Mouse (Mus musculus): Measurements from ENCODE around the gene Pikfyve.
"Not testable (repeated sequence)": the region's sequence is repeated elsewhere in the genome, so short reads cannot be mapped to it uniquely, and the experiment has no call there.

The Pikfyve gene

DNA sequence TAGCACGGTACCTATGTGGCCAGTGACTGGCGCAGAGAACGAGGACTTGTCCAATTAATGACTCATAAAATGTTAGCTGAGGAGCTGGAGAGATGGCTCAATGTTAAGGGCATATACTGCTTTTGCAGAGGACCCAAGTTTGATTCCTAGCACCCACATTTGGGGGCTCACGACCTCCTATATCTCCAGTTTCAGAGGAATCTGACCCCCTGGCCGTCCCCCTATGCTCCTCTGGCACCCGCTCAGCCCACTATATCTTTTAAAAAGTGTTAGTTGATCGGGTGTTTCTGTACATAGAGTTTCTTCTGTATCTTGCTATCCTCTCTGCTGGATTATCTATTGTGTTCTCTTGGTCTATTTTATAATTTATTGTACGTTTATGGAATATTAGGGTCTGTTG lies 1.5 kb upstream of the Pikfyve start:
- DNase-seq (ENCODE audit: low read depth, low spot score) = no peak

DNA sequence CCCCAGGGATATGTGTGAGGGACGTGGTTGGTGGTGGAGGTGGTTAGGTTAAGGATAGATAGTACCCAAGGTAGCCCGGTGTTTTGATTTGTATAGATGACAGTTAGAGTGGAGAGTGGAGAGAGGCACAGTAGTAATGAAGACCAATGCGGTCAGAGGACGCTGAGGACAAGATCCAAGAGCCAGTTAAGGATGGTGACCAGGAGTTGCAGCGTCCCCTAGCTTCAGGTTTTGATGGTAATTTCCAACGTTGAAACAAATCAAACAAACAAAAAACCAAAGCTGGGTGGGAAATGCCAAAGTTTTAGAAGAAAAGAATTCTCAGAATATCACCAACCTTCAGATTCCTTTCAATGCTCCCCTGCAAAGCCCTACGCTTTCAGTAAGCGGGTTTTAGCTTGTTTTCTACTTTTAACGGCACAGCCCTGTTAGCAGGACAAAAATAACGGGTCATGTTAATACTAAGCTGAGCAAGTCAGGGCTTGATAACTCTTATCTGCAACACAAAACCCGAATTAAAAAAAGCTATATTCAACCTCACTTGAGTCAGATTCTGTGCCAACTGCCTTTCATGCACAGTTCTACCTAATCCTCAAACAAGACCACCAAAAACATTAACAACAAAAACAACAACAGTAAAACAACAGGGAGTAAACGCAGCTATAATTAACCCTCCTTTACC lies 818 bp upstream of the Pikfyve start:
- no peak for DNase-seq (ENCODE audit: low read depth, low spot score)

DNA sequence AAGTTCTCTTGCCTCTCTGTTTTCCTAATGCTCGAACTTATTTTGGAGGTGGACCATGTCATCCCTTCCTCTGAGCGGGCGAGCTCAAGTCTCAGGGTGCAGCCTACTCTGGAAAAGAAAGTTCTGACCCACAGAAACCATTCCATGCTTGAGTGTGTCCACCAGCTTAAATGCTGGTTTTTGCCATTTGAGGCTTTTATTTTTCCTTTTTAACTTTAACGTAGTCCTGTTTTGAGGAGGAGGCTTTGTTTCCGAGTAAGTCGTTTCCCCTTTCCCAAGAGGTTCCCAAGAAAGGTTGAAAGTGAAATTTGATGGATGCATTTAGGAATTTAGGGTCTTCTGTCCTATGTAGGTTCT lies 569 bp downstream of the Pikfyve start:
- peak; percentile 16 for DNase-seq (ENCODE audit: low read depth, low spot score)

DNA sequence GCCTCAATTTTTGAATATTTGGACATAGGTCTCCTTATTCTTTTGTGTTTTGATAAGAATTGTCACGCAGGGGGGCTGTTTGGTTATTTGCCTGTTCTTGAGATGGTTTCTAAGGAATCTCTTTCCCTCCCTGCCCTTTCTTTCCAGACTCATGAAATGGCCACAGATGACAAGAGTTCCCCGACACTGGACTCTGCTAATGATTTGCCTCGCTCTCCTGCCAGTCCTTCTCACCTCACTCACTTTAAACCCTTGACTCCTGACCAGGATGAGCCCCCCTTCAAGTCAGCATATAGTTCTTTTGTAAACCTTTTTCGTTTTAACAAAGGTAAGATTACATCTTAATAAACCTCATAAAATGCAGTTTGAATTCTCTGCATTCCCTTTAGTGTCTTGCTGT lies 3.7 kb downstream of the Pikfyve start:
- DNase-seq (ENCODE audit: low read depth, low spot score) = no peak

DNA sequence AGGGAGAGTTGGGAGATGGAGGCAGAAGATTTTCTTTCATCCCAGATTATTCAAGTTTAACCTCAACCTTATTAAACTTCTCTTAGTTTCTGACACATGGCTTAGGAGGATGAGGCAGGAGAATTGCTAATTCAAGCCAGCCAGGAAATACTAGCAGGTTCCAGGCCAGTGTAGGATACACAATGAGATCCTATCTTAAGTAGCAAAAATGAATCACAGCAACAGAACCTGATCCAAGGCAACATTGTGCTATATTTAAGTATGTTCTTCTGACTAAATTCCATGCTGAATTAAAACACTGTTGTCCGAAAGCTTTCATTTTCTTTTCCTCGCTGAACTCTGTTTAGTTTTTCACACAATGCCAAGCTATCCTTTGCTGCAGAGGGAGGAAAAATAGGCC lies 6.7 kb downstream of the Pikfyve start:
- no peak for DNase-seq (ENCODE audit: low read depth, low spot score)

DNA sequence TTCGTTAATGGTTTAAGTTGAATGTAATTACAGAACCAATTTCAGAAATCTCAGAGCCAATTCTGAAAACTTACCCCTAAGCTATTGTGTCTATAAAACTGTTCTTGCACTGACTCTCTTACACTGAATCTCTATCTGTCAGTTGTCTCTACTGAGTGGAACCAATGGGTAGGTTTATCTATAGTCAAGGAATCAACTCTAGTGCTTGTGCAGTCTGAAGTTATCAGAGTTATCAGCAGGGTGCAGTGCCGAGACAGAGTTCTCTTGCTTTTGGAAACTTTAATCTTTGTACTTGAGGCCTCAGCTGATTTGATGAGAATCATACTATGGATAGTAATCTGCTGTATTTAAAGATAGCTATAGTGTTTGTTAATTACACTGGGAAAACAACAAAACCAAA lies 11.9 kb downstream of the Pikfyve start:
- DNase-seq (ENCODE audit: low read depth, low spot score) = no peak

DNA sequence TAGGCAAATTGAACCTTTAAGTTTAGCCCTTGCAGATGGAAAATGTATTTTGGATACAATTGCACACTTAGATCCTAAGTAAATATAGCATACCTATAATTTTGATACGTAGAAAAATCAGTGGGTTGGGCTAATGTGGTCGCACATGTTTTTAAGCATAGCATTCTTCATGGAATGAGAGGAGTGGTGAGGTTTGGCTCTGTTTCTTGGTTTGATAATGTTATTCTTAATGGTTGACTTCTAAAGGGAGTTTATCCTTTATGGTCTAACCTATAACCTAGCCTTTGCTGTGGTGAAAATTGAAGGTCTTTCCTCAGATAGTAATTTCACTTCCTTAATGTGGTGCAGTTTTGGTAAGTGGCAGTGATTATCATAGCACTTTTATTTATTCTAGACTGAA lies 12.4 kb downstream of the Pikfyve start:
- DNase-seq (ENCODE audit: low read depth, low spot score) = no peak

DNA sequence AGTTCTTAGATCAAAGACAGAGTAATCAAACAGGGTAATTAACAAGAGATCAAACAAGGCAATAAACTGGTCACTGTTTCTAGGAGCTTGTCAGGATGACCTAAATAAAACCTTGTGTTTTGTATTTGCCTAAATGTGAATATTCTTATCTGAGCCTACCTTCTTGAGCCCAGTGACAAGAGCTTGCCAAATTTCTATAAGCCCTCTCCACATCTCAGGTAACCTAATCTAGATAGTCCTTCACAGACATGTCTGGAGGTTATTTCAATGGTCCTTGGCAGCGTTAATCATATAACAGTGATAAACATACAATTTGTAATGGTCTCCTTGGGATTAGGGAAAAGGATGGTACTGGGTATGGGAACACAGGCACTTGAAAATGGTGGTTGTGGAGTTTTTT lies 17.8 kb downstream of the Pikfyve start:
- no peak for DNase-seq (ENCODE audit: low read depth, low spot score)

DNA sequence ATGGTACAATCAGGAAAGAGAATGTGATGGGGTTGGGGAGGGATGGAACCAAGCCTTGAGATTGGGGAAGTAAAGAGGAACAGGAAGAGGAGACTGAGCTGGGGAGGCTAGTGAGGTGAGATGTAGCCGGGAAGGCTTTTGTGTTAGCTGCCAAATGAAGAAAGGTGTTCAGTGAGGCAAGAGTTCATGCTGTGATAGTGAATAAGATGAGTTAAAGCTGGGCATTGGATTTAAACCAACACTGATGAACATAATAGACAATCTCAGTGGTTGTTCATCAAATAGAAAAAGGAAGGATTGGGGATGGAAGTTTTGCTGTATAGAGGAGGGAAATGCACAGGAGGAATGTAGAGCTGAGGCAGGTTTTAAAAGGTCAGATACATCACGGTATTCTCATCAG lies 26.7 kb downstream of the Pikfyve start:
- DNase-seq (ENCODE audit: low read depth, low spot score) = no peak

DNA sequence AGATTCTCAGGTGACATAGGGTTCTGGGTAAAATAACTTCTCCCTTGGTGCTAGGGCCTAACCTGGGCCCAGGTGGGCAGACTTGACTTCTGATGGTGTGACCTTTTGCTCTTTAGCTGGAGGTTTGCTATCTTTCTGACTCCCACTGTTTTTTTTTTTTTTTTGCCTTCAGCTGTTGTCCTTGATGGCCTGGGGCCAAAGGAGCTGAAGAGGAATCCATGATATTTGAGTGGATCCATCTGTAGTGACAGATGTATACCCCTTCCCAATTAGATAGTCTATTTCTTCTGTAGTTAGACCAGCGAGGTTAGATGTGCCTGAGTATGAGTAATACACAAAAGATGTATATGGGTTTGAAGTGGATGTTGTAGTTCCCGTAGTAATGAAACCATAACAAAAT lies 31.1 kb downstream of the Pikfyve start:
- no peak for DNase-seq (ENCODE audit: low read depth, low spot score)

DNA sequence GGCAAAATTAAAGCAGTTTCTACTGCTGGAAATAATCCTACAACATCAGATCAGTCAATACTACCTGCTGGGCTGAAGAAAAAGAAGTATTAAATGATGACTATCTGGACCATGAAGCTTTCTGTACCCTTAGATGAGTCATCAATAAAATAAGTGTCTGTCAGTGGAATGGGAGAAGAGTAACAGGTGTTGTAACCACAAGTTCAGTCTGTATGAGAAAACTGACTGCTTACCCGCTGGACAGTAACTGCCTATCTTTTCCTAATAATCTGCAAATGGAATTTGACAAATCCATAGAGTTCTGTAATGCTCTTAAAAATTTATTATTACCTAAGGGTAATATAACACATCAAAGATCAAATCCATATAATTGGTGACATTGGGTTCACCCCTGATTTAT lies 31.5 kb downstream of the Pikfyve start:
- no peak for DNase-seq (ENCODE audit: low read depth, low spot score)

DNA sequence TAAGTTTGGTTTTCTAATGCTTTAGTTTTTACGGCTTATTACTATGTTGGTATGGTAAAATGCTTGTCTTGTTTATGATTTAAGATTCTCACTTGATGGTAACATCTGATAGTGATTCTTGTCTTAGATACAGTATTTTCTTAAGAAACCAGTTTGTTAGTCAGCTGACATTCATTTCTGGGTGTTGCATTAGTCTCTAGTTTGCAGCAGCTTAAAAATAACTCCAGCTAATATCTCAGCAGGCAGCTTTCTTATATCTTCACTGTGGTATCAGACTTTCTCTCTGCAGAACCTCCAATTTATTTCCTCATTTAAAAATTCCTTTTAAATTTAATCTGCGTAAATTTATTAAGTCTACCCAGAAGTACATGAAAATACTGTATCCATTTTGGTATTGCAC lies 37.2 kb downstream of the Pikfyve start:
- no peak for DNase-seq (ENCODE audit: low read depth, low spot score)

DNA sequence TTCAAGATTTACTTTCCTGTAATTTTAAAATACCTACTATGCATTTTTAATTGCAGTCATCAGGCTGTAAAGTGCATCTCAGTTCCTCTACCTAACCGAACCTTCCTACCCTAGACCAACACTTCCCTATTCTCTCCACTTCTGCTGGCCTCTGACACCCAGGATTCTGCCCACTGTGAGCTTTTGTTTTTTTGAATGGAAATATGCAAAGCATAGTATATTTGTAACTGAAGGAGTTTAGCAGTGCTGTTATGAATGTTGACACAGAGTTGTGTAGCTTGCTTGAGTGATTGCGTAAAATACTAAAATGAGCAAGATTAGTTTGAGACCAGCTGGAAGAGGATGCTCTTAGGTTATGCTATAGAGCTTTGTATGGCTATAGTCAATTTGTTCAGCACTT lies 41.2 kb downstream of the Pikfyve start:
- DNase-seq (ENCODE audit: low read depth, low spot score) = no peak

DNA sequence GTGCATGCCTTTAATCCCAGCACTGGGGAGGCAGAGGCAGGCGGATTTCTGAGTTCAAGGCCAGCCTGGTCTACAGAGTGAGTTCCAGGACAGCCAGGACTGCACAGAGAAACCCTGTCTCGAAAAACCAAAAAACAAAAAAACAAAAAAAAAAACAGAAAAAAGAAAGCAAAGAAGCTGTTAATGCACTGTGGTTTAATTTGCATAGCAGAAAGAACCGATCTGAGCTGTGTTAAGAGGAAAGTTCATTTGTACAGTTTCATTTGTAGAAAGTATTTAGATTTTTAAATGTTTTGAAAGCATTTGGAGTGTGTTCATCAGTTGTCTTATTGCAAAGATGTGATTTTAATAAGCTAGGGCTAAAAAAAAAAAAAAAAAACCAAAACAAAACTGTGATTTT lies 43.3 kb downstream of the Pikfyve start:
- DNase-seq (ENCODE audit: low read depth, low spot score) = not testable (repeated sequence)

DNA sequence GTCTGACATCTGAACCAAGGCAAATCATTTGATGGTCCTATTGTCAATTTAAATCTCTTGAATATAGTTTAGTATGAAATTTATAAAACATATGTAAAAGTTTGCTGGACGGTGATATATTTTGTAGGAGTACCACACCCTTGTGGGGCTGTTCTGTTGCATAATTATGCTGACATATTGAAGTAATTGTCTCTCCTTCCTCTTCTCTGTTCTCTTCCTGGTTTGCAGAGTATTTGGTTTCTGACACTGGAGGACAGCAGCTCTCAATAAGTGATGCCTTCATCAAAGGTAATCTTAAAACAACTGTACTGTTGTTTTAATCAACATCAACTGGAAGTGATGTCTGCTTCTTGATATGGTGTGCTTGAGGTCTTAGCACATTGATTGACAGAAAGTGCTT lies 44.1 kb downstream of the Pikfyve start:
- DNase-seq (ENCODE audit: low read depth, low spot score) = no peak

DNA sequence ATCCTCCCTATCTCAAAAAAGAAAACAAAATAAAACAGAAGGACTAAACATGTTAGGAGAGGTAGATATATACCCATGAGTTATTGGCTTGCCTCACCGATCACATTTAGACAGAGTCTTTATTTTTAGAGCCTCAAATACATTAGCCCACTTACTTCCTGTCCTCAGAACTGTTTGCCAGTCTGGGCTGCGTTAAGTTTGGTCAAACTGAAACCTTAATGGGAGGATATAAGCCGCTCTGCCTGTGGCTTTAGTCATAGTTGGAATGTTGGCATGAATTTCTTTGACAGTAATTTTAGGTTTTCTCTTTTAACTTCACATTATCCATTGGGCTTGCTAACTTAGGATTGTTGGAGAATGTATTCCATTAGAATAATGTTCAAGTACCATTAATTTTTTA lies 51.2 kb downstream of the Pikfyve start:
- DNase-seq (ENCODE audit: low read depth, low spot score) = no peak

DNA sequence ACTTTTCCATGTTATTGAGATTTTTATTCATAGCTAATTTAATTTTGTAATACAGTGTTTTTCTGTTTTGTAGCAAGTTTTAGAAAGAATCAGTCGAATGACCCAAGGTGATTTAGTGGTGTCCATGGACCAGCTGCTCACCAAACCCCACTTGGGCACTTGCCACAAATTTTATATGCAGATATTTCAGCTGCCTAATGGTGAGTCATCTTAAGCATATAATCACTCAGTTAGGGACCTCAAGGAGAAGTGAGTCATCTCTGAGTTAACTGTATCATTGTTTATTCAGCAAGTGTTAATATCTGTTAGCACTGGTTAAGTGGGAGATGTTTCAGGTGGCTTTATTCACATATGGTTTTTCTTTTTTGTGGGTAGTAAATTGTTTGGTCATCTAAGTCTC lies 59.2 kb downstream of the Pikfyve start:
- DNase-seq (ENCODE audit: low read depth, low spot score) = no peak

DNA sequence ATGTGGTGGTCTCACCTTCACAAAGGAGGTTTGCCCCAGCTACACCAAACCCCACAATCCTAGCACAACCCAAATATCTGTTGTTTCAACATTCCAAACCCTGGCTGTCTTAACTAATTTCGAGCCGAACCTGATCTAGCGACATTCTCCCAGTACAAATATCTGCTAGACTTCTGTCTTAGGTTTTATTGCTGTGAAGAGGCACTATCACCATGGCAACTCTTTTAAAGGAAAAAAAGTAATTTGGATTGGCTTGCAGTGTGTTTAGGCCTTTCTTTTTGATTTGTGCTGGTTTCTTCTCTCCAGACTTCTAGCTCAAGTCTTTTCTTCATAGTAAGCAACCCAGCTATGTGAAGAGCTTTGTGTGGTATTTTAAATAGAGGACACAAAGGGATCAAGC lies 94.0 kb downstream of the Pikfyve start:
- DNase-seq (ENCODE audit: low read depth, low spot score) = no peak

DNA sequence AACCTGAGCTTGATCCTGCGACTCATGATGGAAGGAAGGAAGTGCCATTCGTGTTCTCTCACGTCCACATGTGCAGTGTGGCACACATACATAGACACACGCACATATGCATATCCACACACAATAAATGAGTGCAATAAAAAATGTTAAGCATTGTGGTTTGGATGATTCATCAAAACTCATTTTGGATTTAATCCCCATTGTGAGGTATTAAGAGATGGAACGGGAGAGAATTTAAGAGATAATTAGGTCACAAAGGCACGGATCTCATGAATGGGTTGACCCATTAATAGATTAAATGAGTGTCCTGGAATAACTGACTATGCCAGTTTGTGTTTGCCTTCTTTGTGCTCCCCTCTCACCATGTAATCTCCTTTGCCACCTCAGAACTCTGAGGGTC lies 95.3 kb downstream of the Pikfyve start, which contains the start of gene Pth2r:
Gene Pth2r (plus strand): TSS at position 301 of the 400 bp plus-strand sequence.
- no peak for DNase-seq (ENCODE audit: low read depth, low spot score)

DNA sequence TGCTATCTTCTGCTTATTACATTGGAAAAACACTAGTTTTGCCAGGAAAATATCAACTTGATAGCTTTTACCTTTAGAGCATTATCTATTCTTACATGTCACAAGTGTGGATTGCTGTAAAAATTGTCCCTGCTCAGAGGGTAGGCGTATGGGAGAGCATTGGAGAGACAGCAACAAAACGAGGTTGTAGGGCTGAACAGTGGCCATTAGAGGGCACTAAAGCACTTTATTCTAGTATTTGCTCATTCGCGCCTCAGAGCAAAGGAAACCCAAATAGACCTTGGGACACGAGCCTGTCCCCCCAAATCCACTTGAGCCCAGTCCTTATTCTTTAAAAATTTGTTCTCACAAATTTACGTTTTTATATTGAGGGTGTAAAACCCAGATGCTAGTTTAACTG lies 96.3 kb downstream of the Pikfyve start:
- peak; percentile 45 for DNase-seq (ENCODE audit: low read depth, low spot score)

DNA sequence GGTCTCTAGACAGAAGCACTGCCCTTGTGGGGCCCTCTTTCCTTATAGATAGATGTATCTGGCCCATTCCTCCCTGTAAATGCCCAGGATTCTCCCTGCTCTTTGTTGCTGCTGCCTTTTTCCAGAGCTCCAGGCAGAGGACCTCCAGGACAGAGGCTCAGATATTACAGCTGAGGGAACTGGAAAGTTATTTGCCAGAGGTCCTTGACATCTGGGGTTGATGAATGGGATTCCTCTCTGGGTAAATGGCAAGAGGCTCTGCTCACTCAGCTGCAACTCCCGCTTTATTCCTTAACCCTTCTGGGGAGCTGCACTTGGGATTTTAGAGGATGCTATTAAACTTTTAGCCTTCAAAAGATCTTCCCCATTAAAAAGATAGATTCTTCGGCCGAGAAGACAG lies 122.0 kb downstream of the Pikfyve start:
- DNase-seq (ENCODE audit: low read depth, low spot score) = no peak

DNA sequence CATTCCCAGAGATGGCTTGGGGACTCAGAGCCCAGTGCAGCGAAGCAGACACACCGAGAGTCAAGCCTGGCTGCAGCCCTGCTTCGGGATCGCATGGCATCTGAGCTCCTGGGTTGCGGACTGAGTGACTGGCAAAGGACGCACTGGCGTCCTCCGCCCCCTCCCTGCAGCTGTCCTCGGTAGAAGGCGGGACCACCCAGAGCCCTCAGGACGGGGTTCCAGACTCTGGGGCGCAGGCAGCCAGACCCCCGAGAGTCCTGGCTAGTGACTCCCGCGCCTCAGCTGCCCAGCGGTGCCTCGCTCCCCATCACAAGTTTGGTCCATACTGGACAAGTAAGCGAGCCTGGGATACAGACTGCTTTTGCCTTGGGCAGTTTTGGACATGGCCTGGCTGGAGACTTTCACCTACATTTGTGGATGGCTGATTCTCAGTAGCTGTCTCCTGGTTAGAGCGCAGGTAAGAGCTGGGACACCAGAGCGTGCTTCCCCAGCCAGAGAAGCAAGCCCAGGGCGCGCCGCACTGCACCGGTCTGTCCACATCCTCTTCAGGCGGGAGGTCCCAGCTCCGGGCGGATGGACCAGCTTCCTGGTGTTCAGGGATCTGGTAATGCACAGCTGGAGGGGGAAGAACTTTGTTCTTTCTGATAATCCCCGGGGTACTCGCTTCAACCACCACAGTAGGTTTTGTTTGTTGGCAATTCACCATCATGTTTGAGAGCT lies 124.9 kb downstream of the Pikfyve start:
- DNase-seq (ENCODE audit: low read depth, low spot score) = peak; percentile 10

DNA sequence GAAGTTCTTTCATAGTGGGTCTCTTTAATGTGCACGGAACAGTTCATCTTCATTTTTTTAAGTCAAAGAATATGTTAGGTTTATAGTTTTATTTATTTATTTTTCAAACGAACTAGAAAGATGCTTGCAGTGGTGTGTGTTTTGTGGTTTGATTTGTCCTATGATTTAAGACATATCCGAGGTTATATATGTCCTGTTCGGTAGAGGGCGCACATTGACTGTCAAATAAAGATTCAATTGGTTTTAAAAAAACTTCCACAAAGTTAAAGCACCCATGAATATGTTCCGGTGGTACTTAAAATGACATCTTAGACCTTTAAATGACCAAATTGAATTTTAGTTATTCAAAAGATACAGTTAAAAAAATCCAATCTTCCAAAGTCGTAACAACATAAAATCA lies 125.6 kb downstream of the Pikfyve start:
- DNase-seq (ENCODE audit: low read depth, low spot score) = peak; percentile 66

DNA sequence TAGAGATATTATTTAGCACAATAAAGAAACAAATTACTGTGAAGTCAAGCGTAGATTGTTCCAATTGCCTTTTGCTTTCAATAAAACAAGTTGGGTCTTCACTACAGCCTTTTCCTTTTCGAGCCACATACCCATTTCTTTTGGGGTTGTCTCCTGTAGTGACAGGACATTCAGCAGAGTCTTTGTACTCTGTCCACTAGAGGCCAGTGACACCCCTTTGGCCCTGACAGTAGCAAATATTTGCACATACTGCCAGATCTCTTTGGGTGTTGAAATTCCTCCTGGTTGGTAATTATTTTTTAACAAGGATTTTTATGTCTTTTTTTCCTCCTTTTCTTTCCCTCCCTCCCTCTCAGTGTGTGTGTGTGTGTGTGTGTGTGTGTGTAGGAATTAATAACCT lies 126.4 kb downstream of the Pikfyve start:
- DNase-seq (ENCODE audit: low read depth, low spot score) = no peak

Data from forelimb bud, embryonic 11.5 days (tissue).